Mouse (Mus musculus) natural killer cell, adult 2 months (primary cell): ENCODE results near the gene Dgke.

ENCODE experiments used
- DNase-seq, 2 experiments: peaks; one replicate each; pipeline ENCODE4 v3.0.0; 2022; ENCODE audit warnings: low spot score in 2 of 2

Gene Dgke

DNA sequence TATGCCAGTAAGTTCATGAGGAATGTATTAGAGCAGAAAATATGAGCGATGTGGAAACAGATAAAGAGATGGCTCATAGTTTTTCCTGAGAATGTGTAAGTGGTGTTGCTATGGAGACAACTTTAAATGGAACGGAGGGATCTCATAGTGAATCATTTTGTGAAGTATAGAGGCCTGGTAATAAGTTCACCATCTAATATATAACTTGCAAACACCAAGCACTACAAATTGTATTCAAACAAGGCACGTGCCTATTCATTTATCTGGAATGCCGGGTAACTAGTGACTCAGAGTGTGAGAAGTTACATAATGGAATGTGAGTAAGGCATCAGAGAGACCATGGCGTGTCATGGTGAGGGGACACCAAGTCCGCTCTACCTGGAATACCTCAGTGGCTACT lies 28.2 kb downstream of the Dgke start:
- no peak for DNase-seq

DNA sequence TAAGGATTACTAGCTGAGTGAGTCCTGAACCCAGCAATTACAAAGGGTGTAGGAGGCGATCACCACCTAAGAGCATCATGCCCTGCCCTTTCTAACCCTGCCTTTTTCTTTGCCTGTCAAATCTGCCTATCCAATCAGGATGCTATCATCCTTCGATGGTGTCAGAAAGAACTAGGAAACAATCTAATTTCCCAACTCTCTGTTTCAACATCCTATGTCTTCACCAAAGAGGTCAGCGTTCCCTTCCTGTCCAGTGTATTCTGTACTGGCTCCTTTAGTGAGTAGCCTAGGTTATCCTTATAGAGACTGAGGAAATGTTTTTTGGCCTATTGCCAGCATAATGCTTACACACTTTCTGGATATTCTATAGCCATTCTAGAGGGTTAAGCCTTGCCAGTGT lies 31.1 kb downstream of the Dgke start:
- no peak for DNase-seq

DNA sequence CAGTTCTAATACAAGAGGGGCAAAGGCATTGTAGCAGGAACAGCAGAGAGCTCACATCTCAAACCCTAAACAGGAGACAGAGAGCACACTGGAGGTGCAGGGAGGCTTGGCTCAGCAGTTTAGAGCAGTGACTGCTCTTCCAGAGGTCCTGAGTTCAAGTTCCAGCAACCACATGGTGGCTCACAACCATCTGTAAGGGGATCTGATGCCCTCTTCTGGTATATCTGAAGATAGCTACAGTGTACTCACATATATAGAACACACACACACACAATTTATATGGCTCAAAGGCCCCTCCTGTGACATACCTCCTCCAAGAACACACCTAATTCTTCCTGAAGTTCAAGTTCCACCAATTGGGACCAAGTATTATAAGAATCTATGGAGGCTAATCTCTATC lies 32.1 kb downstream of the Dgke start:
- DNase-seq = no peak

DNA sequence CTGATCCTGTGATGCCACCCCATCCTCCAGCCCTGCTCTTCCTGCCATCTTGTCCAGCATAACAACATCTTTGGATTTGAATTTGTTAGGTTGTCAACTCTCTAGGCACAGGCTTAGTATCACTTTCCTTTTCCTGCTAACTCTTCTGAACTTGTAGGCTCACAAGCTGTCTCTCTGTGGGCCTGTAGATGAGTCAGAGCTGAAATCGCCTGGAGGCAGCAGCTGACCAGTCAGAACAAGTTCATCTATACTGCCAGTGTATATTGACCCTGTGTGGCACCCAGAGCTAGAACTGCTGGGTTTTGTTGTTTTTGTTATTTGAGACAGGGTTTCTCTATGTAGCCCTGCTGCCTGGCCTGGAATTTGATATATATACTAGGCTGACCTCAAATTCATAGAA lies 35.5 kb downstream of the Dgke start:
- no peak for DNase-seq

DNA sequence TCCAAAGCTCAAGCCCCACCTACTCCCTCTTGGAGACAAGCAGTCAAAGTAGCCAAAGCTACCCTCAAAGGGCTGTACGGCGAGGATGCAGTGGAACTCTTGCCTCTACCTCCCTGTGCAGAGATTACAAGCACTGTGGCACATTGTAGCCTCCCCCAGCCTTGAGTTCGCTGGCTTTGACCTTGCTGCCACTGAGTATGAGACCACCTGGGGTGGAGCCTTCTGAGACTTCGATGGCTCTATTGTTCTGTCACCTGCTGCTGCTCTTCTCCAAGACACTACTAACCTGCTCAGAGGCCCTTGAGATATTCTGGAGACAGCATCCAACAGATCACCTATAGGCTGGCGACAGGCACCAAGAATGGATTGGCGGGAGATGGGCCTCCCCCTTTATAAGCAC lies 36.1 kb downstream of the Dgke start:
- DNase-seq = no peak

DNA sequence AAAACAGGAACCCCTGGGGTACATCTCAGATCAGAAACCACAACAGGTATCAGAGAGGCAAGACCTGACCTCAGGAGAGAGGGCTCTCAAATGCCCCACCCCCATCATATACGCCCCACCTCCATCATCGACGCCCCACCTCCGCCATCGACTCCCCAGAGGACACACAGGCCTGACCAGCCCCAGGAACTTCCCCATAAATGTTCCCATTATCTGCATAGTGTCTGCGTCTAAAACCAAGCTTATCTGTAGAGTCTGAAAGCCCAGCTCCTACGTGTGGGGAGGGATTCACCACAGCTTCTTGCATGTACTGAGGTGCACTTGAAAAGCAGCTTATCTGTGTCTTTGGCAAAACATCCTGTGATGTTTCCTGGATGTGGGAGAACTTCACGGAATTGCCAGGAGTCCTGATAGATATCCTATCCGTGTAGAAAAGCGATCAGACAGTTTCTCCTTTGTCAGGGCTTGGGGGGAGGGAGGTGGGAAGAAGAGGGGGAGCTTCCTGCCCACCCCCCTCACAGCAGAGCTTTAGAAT lies 37.7 kb downstream of the Dgke start:
- peak in 1 of 2 experiments; percentile 81 for DNase-seq

DNA sequence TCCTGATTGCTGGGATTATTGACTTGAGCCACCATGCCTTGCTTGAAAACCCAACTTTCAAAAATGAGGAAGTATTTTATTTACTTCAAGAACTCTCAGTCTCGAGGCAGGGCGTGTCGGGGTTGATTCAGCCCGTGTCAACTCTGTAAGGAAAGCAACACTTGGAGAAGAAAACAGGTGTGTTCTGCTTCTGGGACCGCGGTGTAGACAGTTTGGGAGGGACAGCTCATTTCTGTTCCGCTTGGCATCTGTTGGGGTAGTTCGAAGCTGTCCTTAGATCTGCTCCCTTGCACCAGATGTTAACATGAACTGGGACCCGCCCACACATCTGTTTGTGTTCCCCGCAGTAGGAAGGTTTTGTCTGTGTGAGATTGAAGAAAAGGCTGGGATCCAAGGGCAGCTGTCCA lies 38.7 kb downstream of the Dgke start:
- peak in 1 of 2 experiments; percentile 82 for DNase-seq

DNA sequence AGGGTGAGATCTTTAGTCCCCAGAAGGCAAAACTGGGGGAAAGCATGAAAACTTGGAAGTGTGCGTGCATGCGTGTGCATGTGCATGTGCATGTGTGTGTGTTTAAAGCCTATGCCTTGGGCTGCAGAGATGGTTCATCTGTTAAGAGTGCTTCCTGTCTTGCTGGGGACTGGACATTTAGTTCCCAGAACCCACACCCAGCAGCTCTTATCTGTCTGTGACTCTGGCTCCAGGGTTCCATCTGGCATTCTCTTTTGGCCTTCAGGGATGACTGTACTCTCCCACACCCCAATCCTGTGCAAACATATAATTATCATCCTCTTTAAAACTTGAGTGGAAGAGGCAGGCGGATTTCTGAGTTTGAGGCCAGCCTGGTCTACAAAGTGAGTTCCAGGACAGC lies 40.5 kb downstream of the Dgke start:
- DNase-seq = no peak

DNA sequence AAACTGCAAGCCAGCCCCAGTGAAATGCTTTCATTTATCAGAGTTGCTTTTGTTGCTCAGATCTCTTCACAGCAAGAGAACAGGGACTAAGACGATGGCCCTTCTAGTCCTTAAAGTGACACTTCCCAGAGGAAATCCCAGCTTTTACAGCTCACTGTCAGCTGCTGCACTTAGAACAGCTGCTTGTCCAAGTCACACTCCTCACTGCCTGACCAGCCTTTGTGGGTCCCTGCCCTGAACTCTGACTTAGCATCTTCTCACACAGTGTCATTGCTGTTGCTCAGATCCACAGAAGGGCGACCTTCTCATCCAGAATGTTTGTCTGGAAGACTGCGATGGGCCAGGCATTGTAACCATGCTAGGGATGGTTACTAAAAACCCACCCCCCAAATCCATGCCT lies 41.0 kb downstream of the Dgke start:
- DNase-seq = no peak

DNA sequence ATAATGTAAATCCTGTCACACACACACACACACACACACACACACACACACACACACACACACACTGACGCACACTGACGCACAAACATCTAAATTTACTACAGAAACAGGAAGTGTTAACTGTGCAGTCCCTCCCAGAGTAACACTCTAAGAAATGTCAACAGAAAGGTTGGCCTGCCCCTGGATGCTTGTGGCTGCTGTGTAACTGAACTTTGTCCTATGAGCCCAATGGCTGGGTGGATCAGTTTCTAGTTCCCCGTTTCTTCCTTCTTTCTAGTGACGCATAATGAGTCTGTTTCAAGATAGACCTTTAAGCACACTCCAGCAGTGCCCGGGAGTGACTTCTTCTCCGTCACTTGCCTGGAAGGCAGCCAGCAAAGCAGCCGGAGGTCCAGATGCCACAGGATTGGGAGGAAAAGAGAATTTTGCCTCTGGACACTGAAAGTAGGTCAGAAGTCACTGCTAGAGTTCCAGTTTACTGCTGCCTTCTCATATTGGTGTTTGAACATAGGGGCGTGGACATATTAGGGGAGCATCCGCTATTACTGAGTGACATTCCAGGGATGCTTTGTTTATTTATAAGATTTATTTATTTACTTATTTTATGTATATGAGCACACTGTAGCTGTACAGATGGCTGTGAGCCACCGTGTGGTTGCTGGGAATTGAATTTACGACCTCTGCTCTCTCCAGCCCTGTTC lies 42.3 kb downstream of the Dgke start:
- DNase-seq = peak; percentile 76 to 87

DNA sequence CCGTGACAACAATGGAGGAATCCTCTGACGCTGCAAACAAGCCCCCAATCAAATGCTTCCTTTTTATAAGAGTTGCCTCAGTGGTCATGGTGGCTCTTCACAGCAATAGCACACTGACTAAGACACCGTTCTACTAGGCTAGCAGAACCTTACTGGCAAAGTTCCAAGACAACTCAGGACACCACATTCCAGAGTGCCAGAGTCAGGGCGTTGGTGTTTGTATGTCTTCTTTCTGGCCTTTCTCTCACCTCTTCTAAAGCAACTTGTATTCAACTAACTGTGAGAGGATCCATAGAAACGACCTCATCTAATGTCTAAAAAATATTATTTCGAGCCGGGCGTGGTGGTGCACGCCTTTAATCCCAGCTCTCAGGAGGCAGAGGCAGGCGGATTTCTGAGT lies 43.2 kb downstream of the Dgke start:
- no peak for DNase-seq

DNA sequence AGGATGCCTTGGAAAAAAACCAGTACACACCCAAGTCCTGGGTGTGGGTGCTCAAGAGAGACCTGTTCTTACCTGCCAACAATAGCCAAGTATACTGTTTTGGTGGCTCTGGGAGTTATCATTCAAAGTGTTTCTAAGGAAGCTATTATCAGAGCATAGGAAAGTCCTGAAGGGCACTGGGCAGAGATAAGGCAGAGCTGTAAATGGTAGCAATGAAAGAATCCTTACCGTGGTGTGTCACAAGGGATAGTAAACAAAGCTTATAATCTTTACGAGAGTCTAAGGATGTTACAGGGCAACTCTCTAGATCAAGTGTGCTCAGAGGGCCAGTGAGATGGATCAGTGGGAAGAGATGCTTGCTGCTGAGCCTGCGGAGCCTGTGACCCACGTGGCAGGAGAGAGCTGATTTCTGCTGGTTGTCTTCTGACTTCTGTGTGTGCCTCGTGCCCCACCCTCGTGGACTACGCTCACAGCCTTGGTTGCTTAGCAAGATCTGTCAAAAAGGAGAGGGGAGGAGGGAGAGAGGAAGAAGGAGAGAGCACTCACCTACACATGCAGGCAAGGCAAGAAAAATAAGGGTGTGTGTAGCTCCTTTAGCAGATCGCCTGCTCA lies 44.4 kb downstream of the Dgke start:
- DNase-seq = no peak

DNA sequence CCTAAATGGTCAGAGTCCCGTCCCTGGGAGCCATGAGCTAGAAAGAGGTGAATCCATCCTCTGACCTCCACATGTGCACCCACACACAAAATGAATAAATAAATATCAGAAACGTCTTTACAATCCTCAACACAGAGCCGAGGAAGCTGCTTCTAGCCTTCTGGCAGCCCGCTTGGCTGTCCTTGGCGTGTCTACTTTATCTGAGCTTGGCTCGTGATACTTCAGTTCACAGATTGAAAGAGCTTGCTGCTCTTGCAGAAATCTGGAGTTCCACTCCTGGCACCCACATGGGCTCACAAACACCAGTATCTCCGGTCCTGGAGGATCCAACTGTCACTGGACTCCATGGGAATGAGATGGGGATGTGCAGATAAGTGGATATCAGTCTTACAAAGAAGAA lies 45.0 kb downstream of the Dgke start:
- DNase-seq = no peak

DNA sequence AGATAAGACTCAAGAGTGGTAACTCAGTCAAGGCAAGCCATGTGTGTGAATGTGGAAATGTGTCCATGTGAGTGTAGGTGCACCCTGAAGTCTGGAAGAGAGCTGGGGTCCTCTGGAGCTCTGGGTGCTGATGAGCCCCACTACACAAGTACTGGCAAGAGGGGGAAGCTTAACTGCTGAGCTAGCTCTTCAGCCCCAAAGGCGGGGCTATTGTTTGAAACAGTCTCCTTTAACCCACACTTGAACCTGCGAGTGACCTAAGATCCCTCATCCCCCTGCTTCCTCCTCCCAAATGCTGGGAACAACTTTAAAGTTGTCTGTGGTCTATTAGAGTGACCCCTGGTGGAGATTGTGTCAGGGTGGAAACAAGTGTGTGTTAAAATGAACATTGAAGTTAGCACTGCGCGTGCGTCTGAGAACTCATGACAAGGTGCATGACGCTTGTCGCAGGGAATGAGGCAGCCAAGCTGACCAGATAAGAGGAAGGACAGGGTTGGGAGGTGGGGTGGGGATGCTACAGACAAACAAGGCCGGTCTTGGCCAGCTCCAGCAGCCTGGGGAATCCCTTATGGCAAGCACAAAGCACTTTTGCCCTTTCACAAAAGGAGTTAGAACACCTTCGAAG lies 45.9 kb downstream of the Dgke start:
- DNase-seq = no peak

DNA sequence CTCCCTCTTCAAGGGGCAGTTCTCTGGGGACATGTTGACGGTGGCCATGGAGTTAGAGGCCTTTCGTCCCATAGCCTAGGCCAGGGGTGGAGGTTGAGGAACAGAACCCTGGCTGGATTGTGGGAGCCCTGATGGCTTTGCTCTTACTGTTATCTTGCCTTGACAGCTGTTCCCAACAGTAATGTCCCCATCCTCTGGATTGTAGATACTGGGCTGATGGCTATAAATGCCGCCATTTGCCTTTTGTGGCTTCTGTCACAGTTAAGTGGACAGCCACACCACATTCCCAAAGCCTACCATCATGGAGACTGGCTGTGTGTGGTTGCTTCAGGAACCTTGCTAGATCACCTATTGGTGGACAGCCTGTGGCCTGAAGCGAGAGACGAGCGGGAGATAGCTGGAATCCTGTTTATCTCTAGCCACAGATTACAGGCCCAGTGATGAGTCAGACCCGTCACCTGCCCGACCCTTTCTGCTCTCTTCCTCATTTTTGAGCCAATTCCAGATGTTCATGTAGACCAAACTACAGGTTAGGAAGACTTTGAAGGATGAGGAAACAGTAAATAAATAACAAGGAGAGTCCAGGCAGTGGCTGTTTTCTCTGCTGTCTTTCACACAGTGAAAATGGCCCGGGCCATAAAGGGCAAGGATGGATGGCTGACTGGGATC lies 49.0 kb downstream of the Dgke start:
- DNase-seq = no peak

DNA sequence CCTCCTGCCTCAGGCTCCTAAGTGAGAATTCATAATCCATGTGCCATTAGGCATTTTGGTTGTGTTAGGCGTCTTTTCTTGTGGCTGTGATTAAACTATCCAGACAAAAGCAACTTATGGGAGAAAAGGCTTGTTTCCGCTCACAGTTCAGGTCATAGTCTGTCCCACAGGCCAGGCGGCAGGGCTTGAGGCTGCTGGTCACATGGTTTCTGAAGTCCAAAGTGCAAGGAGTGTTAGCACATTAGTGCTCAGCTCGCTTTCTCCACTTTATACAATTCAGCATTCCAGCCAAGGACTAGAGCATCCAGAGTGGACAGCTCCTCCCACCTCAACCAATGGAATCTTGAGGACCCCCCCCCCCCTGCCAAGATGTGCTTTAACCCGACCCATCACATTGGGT lies 54.4 kb downstream of the Dgke start:
- DNase-seq = no peak

DNA sequence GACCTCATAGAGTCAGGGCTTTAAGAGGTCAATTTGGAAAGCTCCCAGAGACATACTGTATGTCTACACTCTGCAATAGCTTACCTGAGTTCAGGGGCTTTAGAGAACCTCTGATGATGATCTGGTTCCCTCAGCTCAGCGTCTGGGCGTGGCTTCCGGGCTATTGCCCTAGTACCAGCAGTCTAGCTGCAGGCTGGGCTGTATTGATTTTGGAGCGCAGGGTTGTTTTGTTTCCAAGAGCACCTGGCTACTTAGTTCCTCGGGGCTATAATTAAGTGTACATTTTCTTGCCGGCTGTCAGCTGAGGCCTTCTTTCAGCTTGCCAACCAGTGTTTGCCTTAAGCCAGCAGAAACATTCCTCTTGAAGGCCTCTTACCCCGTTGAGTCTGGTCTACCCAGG lies 57.2 kb downstream of the Dgke start:
- DNase-seq = no peak

DNA sequence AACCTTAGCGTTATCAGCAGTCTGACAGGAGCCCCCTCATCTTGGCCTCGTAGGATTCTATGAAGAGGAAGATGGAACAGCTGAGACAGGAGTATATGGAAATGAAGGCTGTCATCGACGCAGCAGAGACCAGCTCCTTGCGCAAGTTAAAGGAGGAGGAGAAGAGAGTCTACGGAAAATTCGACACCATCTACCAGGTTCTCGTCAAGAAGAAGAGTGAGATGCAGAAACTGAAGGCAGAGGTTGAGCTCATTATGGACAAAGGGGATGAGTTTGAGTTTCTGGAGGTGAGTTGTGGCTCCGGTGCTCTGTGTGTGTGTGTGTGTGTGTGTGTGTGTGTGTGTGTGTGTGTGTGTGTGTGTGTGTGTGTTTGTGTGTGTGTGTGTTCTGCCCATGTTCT lies 57.6 kb downstream of the Dgke start:
- no peak for DNase-seq

DNA sequence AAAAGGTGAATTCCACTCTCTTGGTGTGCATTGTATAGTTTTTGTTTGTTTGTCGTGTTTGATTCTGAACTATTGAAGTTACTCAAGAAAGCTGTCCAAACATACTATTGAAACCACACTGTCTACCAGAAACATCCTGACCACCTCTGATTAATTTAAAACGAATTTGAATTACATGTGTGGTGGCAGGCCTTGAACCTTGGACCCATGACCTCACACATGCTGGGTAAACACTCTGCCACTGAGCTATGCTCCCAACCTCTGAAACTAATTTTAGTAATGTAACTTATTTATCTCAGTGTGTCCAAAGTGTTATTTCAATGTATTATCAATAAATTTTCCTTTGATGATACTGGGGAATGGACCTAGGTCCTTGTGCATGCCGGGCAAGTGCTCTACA lies 59.1 kb downstream of the Dgke start:
- no peak for DNase-seq

DNA sequence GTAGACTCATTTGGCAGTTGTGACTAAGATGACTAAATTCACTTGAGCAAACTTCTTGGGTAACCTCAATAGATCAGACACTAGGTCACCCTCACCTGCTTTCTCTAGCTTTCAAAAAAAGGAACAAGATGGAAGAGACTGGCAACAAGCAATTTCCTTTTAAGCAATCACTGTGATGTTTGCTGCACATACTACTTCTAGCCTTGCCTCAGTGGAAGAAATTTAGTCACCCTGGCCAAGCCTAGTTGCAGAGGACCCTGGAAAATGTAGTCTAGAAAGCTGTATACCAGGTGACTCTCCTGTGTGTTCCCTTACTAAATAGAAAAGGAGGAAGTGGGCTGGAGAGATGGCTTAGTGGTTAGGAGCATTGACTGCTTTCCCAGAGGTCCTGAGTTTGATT lies 60.2 kb downstream of the Dgke start:
- no peak for DNase-seq

DNA sequence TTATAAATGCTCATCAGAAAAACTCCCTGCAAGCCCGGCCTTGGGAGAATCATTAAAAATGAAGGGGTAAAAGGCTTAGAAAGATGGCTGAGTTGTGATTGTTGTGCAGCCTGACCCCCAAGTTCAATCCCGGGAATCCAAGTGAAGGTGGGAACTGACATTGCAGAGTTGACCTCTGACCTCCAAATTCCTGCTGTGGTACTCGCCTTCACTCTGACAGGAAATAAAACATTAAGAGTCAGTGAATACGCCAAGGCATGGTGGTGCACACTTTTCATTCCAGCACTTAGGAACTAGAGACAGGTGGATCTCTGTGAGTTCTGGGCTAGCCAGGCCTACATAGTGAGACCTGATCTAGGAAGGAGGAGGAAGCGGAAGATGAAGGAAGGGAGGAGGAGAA lies 61.2 kb downstream of the Dgke start:
- no peak for DNase-seq

DNA sequence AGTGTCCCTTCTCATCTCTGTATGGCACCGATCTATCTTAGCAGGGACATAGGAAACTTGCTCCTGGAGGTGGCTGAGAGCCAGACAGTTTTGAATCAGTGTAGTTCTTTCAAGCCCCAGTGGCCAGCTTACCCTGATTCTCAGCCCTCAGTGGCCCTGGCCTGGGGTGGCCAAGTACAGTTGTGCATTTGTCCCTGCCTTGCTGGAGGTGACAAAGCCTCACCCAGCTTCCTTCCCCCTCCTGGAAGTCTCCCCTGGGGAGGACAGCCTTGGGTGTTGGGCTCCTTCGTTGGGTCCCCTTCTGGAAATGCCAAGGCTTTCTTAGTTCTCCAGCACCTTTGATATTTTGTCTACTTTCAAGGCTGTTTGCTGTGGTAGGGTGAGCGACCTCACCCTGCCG lies 62.9 kb downstream of the Dgke start:
- no peak for DNase-seq

DNA sequence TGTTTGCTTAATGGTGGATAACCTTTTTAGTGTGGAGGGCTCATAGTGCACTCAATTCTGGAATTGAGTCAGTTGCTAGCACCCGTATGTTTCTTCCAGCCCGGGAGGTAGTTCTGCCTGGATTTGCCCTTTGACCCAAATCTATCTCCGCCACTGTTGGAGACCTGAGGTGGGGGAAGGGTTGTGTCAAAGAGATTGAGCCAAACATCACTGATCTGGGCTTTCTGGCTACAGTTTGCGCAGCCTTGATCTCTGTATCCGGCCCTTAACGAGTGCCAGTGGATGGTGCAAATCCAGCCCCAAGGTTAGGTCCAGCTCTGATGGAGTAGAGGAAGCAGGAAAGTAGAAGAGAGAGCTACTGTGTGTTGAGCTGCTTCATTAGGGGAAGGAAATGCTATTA lies 63.6 kb downstream of the Dgke start:
- no peak for DNase-seq
